Mouse (Mus musculus): ENCODE results near the gene Col23a1.

GRCm38 (mm10) chr11:51401481-51402128, 111.9 kb downstream of the Col23a1 start:
- TF ChIP-seq GATA1 (IDR thresholded peaks at IDR 0.05; ENCODE audit: borderline replicate concordance, low read length) (no peak), CTCF (IDR thresholded peaks at IDR 0.05; ENCODE audit: low read depth, low read length) (no peak), POLR2AphosphoS5 (IDR thresholded peaks at IDR 0.05; ENCODE audit: insufficient replicate concordance, low read depth, low read length) (no peak), TAL1 (conservative IDR thresholded peaks at IDR 0.05; ENCODE audit: low read depth, low read length) (no peak), GATA2 (IDR thresholded peaks at IDR 0.05; ENCODE audit: borderline replicate concordance, low read depth, low read length) (no peak)
